Mouse (Mus musculus) brain, adult 2 months (tissue): ENCODE data around the gene Krtap28-10.
"Not testable (repeated sequence)": the region's sequence is repeated elsewhere in the genome, so short reads cannot be mapped to it uniquely, and the experiment has no call there.

ENCODE experiments used
- DNase-seq: peaks from one replicate; pipeline ENCODE4 v3.0.0; 2011; ENCODE audit warnings: low read depth, low spot score

The Krtap28-10 gene

GRCm38 (mm10) chr1:83014477-83014876 lies 27.8 kb downstream of the Krtap28-10 start:
- DNase-seq: no peak

GRCm38 (mm10) chr1:83007471-83007870 lies 34.8 kb downstream of the Krtap28-10 start:
- peak; percentile 43 for DNase-seq

- no peak for DNase-seq
Measured at GRCm38 (mm10) chr1:83006218-83007179, 35.8 kb downstream of the Krtap28-10 start.

- DNase-seq: not testable (repeated sequence)
Measured at GRCm38 (mm10) chr1:83000306-83000705, 42.0 kb downstream of the Krtap28-10 start, which contains the start of gene Gm47959. TSS of gene Gm47959 (plus strand) at chr1:83000548.

GRCm38 (mm10) chr1:82993947-82994346 lies 48.3 kb downstream of the Krtap28-10 start:
- peak; percentile 42 for DNase-seq

DNA sequence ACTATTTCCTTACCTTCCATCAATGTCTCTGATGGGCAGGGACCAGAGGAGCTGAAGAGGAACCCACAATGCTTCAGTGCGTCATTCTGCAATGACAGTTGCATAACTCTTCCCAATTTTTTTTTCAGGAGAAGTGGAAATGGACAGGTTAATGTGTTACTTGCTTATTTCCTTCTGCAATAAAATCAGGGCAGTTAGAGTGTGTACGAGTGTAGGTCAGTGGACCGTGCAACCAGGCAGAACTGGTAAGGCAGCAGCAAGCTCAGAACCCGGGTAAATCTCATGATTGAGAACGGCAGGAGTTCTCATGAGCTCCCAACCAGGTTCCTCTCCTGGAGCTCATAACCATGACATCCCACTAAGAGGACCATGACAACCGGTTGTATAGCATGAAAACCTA lies 50.2 kb downstream of the Krtap28-10 start:
- DNase-seq: no peak

- DNase-seq: no peak
Measured at GRCm38 (mm10) chr1:82991596-82991995, 50.7 kb downstream of the Krtap28-10 start.
